Mouse (Mus musculus) monocyte, adult 2 months (primary cell): Measurements from ENCODE around the gene Smim11.

Experiments
- DNase-seq, 2 experiments: peaks; one replicate each; pipeline ENCODE4 v3.0.0; 2022; ENCODE audit warnings: low spot score in 2 of 2, low read depth in 1 of 2

The Smim11 gene

DNA sequence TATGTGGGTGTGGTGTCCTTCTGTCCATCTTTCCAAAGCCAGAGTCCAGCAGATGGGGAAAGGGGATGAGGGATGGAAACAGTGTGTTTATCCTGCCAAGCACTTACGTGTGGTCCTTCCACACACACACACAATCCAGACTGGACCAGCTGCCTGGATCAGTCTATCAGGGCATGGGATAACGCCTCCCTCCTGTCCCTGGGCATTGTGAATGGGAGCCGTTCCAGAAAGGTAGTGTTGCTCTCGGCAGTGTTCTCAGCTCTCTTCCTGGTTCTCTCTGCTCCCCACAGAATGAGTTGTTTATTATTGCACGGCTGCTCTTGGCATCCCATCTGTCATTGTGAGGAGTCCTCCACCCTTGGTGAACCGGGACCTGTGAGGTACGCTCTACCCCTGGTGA lies 59.6 kb downstream of the Smim11 start:
- DNase-seq = no peak
